Mouse (Mus musculus): ENCODE results near the gene Dzip1. TPM values are rescaled to one million over a fixed set of nuclear protein-coding genes. Genes with fewer than 3 reads are reported as not detected.

Gene Dzip1
- 70.1 and 85.2 TPM in 2 replicates for polyA plus RNA-seq (2012; rRNA removed)

- Histone ChIP-seq H3K36me3 (ENCODE audit: control insufficient read depth, insufficient read depth, low read length) (peaks cover 5% of the 10 kb centered on the region; the same call in 1 of the 2 replicates), H3K27me3 (ENCODE audit: control insufficient read depth, insufficient read depth, low read length) (no peaks in the 10 kb centered on the region), H3K4me1 (replicated peaks; ENCODE audit: control insufficient read depth, insufficient read depth, low read length) (peaks cover 51% of the 10 kb centered on the region), H3K4me3 (ENCODE audit: control insufficient read depth, insufficient read depth, low read length) (peak within 1 kb of the TSS; percentile 68), H3K27ac (ENCODE audit: control insufficient read depth, insufficient read depth, low read length) (peak within 1 kb of the TSS; percentile 64)
- 2% methylated on average over 55 of the region's 55 CpGs for WGBS
- peak; percentile 48; the same call in 1 of the 2 replicates for TF ChIP-seq POLR2A (IDR thresholded peaks at IDR 0.05; ENCODE audit: control insufficient read depth, extremely low read depth, insufficient read depth, low read length, poor library complexity)
- TF ChIP-seq CTCF (IDR thresholded peaks at IDR 0.05; ENCODE audit: borderline replicate concordance, control insufficient read depth, extremely low read depth, insufficient read depth, low read length, poor library complexity), result no peak; the same call in 1 of the 2 replicates
- peak; percentile 67 for DNase-seq
Observed at GRCm38 (mm10) chr14:118924673-118925615, at the start of gene Dzip1. TSS of gene Dzip1 (minus strand) at chr14:118925460.

- peaks cover 100% of the 10 kb centered on the region for H3K36me3 ChIP-seq (ENCODE audit: control insufficient read depth, insufficient read depth, low read length)
- no peaks in the 10 kb centered on the region for H3K27me3 ChIP-seq (ENCODE audit: control insufficient read depth, insufficient read depth, low read length)
- no peak overlapping the region for H3K27ac ChIP-seq (ENCODE audit: control insufficient read depth, insufficient read depth, low read length)
- no peak for DNase-seq
- no peak overlapping the region for H3K4me3 ChIP-seq (ENCODE audit: control insufficient read depth, insufficient read depth, low read length)
- no peak for TF ChIP-seq POLR2A (IDR thresholded peaks at IDR 0.05; ENCODE audit: control insufficient read depth, extremely low read depth, insufficient read depth, low read length, poor library complexity)
- no peak for TF ChIP-seq CTCF (IDR thresholded peaks at IDR 0.05; ENCODE audit: borderline replicate concordance, control insufficient read depth, extremely low read depth, insufficient read depth, low read length, poor library complexity)
- 97% methylated on average over 6 of the region's 6 CpGs for WGBS
- no peaks in the 10 kb centered on the region for H3K4me1 ChIP-seq (replicated peaks; ENCODE audit: control insufficient read depth, insufficient read depth, low read length)
Observed at GRCm38 (mm10) chr14:118972268-118972667, 47.0 kb upstream of the Dzip1 start.

GRCm38 (mm10) chr14:118967646-118968045 lies 42.4 kb upstream of the Dzip1 start:
- WGBS, result 97% methylated on average over 7 of the region's 7 CpGs
- Histone ChIP-seq H3K27me3 (ENCODE audit: control insufficient read depth, insufficient read depth, low read length) (no peaks in the 10 kb centered on the region), H3K4me3 (ENCODE audit: control insufficient read depth, insufficient read depth, low read length) (no peak overlapping the region), H3K4me1 (replicated peaks; ENCODE audit: control insufficient read depth, insufficient read depth, low read length) (0 out of 2 replicates have a peak, but pooled peaks cover 2% of the 10 kb centered on the region), H3K27ac (ENCODE audit: control insufficient read depth, insufficient read depth, low read length) (no peak overlapping the region), H3K36me3 (ENCODE audit: control insufficient read depth, insufficient read depth, low read length) (peaks cover 69% of the 10 kb centered on the region)
- DNase-seq, result no peak
- TF ChIP-seq POLR2A (IDR thresholded peaks at IDR 0.05; ENCODE audit: control insufficient read depth, extremely low read depth, insufficient read depth, low read length, poor library complexity), result no peak
- no peak for TF ChIP-seq CTCF (IDR thresholded peaks at IDR 0.05; ENCODE audit: borderline replicate concordance, control insufficient read depth, extremely low read depth, insufficient read depth, low read length, poor library complexity)

- WGBS, result 98% methylated on average over 4 of the region's 4 CpGs
- H3K36me3 ChIP-seq (ENCODE audit: control insufficient read depth, insufficient read depth, low read length), result peaks cover 69% of the 10 kb centered on the region
- H3K4me3 ChIP-seq (ENCODE audit: control insufficient read depth, insufficient read depth, low read length), result no peak overlapping the region
- no peaks in the 10 kb centered on the region for H3K27me3 ChIP-seq (ENCODE audit: control insufficient read depth, insufficient read depth, low read length)
- no peak for DNase-seq
- no peak for TF ChIP-seq POLR2A (IDR thresholded peaks at IDR 0.05; ENCODE audit: control insufficient read depth, extremely low read depth, insufficient read depth, low read length, poor library complexity)
- TF ChIP-seq CTCF (IDR thresholded peaks at IDR 0.05; ENCODE audit: borderline replicate concordance, control insufficient read depth, extremely low read depth, insufficient read depth, low read length, poor library complexity), result no peak
- H3K27ac ChIP-seq (ENCODE audit: control insufficient read depth, insufficient read depth, low read length), result no peak overlapping the region
- 0 out of 2 replicates have a peak, but pooled peaks cover 2% of the 10 kb centered on the region for H3K4me1 ChIP-seq (replicated peaks; ENCODE audit: control insufficient read depth, insufficient read depth, low read length)
Observed at GRCm38 (mm10) chr14:118965356-118966000, 40.2 kb upstream of the Dzip1 start.

- WGBS, result 98% methylated on average over 3 of the region's 3 CpGs
Observed at GRCm38 (mm10) chr14:118958010-118958409, 32.8 kb upstream of the Dzip1 start.

GRCm38 (mm10) chr14:118951912-118952583 lies 26.8 kb upstream of the Dzip1 start:
- no peak overlapping the region for H3K4me3 ChIP-seq (ENCODE audit: control insufficient read depth, insufficient read depth, low read length)
- no peak for DNase-seq
- 97% methylated on average over 9 of the region's 9 CpGs for WGBS
- H3K36me3 ChIP-seq (ENCODE audit: control insufficient read depth, insufficient read depth, low read length), result peaks cover 27% of the 10 kb centered on the region
- TF ChIP-seq POLR2A (IDR thresholded peaks at IDR 0.05; ENCODE audit: control insufficient read depth, extremely low read depth, insufficient read depth, low read length, poor library complexity), result no peak
- no peak for TF ChIP-seq CTCF (IDR thresholded peaks at IDR 0.05; ENCODE audit: borderline replicate concordance, control insufficient read depth, extremely low read depth, insufficient read depth, low read length, poor library complexity)
- H3K4me1 ChIP-seq (replicated peaks; ENCODE audit: control insufficient read depth, insufficient read depth, low read length), result peaks cover 6% of the 10 kb centered on the region
- H3K27me3 ChIP-seq (ENCODE audit: control insufficient read depth, insufficient read depth, low read length), result no peaks in the 10 kb centered on the region
- H3K27ac ChIP-seq (ENCODE audit: control insufficient read depth, insufficient read depth, low read length), result no peak overlapping the region

More at GRCm38 (mm10) chr14:118958010-118958409, 32.8 kb upstream of the Dzip1 start:
- no peak overlapping the region for H3K4me3 ChIP-seq (ENCODE audit: control insufficient read depth, insufficient read depth, low read length)
- no peak for DNase-seq
- peaks cover 78% of the 10 kb centered on the region for H3K36me3 ChIP-seq (ENCODE audit: control insufficient read depth, insufficient read depth, low read length)
- H3K27me3 ChIP-seq (ENCODE audit: control insufficient read depth, insufficient read depth, low read length), result no peaks in the 10 kb centered on the region
- no peak overlapping the region for H3K27ac ChIP-seq (ENCODE audit: control insufficient read depth, insufficient read depth, low read length)
- no peaks in the 10 kb centered on the region for H3K4me1 ChIP-seq (replicated peaks; ENCODE audit: control insufficient read depth, insufficient read depth, low read length)
- TF ChIP-seq CTCF (IDR thresholded peaks at IDR 0.05; ENCODE audit: borderline replicate concordance, control insufficient read depth, extremely low read depth, insufficient read depth, low read length, poor library complexity) (no peak), POLR2A (IDR thresholded peaks at IDR 0.05; ENCODE audit: control insufficient read depth, extremely low read depth, insufficient read depth, low read length, poor library complexity) (no peak)

All from thymus, adult 2 months (tissue).